In genomic region chrX:168903557-168903956, GRCm38 (mm10) we compare ENCODE assay signal across 17 mouse cellular contexts.
"Had no signal": no experiment of that assay in that cellular context is flagged by ENCODE, and none has a peak within 500 bp of the region (broad histone marks: within the 10 kb centered on the region; RNA-seq: fewer than 3 reads in every experiment).

No protein-coding gene starts in this region.

- H3K4me1 ChIP-seq: liver, embryonic 12.5 days; midbrain, embryonic 10.5 days; midbrain, embryonic 12.5 days; neural tube, embryonic 13.5 days; neural tube, embryonic 15.5 days had no signal

- H3K9ac ChIP-seq: liver, embryonic 12.5 days; liver, embryonic 14.5 days; midbrain, embryonic 12.5 days; neural tube, embryonic 13.5 days; neural tube, embryonic 15.5 days had no signal

- H3K4me2 ChIP-seq: liver, embryonic 12.5 days; midbrain, embryonic 12.5 days; neural tube, embryonic 13.5 days; neural tube, embryonic 15.5 days had no signal

- ATAC-seq: liver, embryonic 12.5 days; midbrain, embryonic 16.5 days had no signal

- H3K36me3 ChIP-seq: liver, embryonic 12.5 days; midbrain, embryonic 10.5 days; midbrain, embryonic 12.5 days; neural tube, embryonic 13.5 days; neural tube, embryonic 15.5 days had no signal

- H3K27me3 ChIP-seq: liver, embryonic 12.5 days had no signal

- H3K9me3 ChIP-seq: liver, embryonic 12.5 days; midbrain, embryonic 10.5 days; midbrain, embryonic 12.5 days; neural tube, embryonic 13.5 days; neural tube, embryonic 15.5 days had no signal

- H3K27ac ChIP-seq: liver, embryonic 12.5 days; liver, embryonic 14.5 days; midbrain, embryonic 10.5 days; midbrain, embryonic 12.5 days; neural tube, embryonic 13.5 days; neural tube, embryonic 15.5 days had no signal

- H3K4me3 ChIP-seq: liver, embryonic 12.5 days; midbrain, embryonic 10.5 days; midbrain, embryonic 12.5 days; myocyte; neural tube, embryonic 13.5 days; neural tube, embryonic 15.5 days had no signal

- DNase-seq: midbrain, embryonic 14.5 days; retina, postnatal 1 day; right cerebral cortex, adult 18-20 months; right cerebral cortex, postnatal 25 days; right cerebral cortex, postnatal 4 days; spleen, adult 18-20 months; thymus, adult 2 months; thymus, postnatal 25 days; thymus, postnatal 4 days had no signal
